Mouse (Mus musculus) midbrain, postnatal 0 days (tissue): ENCODE measurements around the gene Car10. TPM values are rescaled to one million over a fixed set of nuclear protein-coding genes. Genes with fewer than 3 reads are reported as not detected.

Experiments used
- ATAC-seq: fragments of 200-750 bp; cut with Nextera tagmentation; 2 replicates; pipeline ENCODE4 v1.8.0; 2017; ENCODE audit warnings: moderate number of reproducible peaks, mild to moderate bottlenecking, moderate TSS enrichment, moderate library complexity; ENCODE audit not compliant: low FRiP score
- DNase-seq: peaks from one replicate; pipeline ENCODE4 v3.0.0-alpha.2; 2015; ENCODE audit warnings: low spot score
- H3K27ac ChIP-seq: fragments of 300-500 bp; sonication (generic); 2 replicates; pipeline ENCODE4 v1.5.1; 2014; ENCODE audit warnings: low read depth, mild to moderate bottlenecking, low read length, mixed read lengths
- H3K27me3 ChIP-seq: fragments of 300-500 bp; sonication (generic); 2 replicates; pipeline ENCODE4 v1.6.1; 2014; ENCODE audit warnings: low read length, control low read depth, mixed read lengths; ENCODE audit not compliant: insufficient read depth
- H3K36me3 ChIP-seq: fragments of 300-500 bp; sonication (generic); 2 replicates; pipeline ENCODE4 v1.6.1; 2014; ENCODE audit warnings: low read length, control low read depth, mixed read lengths; ENCODE audit not compliant: insufficient read depth
- H3K4me1 ChIP-seq: fragments of 300-500 bp; sonication (generic); 2 replicates; pipeline ENCODE4 v1.6.1; 2014; ENCODE audit warnings: mild to moderate bottlenecking, control low read depth, antibody characterized with exemption, low read length, mixed read lengths; ENCODE audit not compliant: insufficient read depth
- H3K4me2 ChIP-seq: fragments of 300-500 bp; sonication (generic); 2 replicates; pipeline ENCODE4 v1.6.1; 2014; ENCODE audit warnings: low read depth, mild to moderate bottlenecking, low read length, mixed read lengths; ENCODE audit not compliant: poor library complexity, severe bottlenecking
- H3K4me3 ChIP-seq: fragments of 300-500 bp; sonication (generic); 2 replicates; pipeline ENCODE4 v1.5.1; 2014; ENCODE audit warnings: low read depth, mild to moderate bottlenecking, low read length, moderate library complexity
- H3K9ac ChIP-seq: fragments of 300-500 bp; sonication (generic); replicated peaks from 2 replicates; pipeline ENCODE4 v1.6.1; 2014; ENCODE audit warnings: mild to moderate bottlenecking, low read length, moderate library complexity, mixed read lengths; ENCODE audit not compliant: poor library complexity, severe bottlenecking
- H3K9me3 ChIP-seq: fragments of 300-500 bp; sonication (generic); 2 replicates; pipeline ENCODE4 v1.6.1; 2016; ENCODE audit warnings: low read length, control low read depth
- CTCF ChIP-seq: IDR thresholded peaks from 2 replicates; pipeline ENCODE4 v1.5.1; 2016; ENCODE audit warnings: antibody characterized with exemption, mild to moderate bottlenecking
- WGBS: fragments of 180-500 bp; shearing (Covaris S2); extraction: QIAGEN DNeasy Blood & Tissue Kit; methylation state at CpG from one replicate; pipeline ENCODE4 v1.1.7; 2014; 5-methylcytosine and 5-hydroxymethylcytosine counted together
- polyA plus RNA-seq: library from polyadenylated mRNA; unstranded; fragments of >200 nt; fragmentation: Nextera tagmentation; extraction: Ambion mirVana; gene quantifications from 2 replicates; pipeline ENCODE4 v1.2.1, GENCODE M21; 2015
- total RNA-seq: library from RNA; depleted of rRNA; stranded (reverse); fragments of >200 nt; gene quantifications from 2 replicates; pipeline ENCODE4 v1.2.3, GENCODE M21; 2014

Gene Car10
- total and polyA plus RNA-seq, 2 experiments from 2014 or later, result 62.8 to 69.6 TPM

GRCm38 (mm10) chr11:93500442-93500841 lies 402.6 kb downstream of the Car10 start:
- TF ChIP-seq CTCF, result no peak

GRCm38 (mm10) chr11:93501671-93502070 lies 403.8 kb downstream of the Car10 start:
- TF ChIP-seq CTCF, result no peak
- Histone ChIP-seq H3K27me3 (no peaks in the 10 kb centered on the region), H3K27ac (no peak overlapping the region), H3K4me2 (no peak overlapping the region), H3K9me3 (no peaks in the 10 kb centered on the region), H3K9ac (no peak overlapping the region), H3K4me3 (no peak overlapping the region), H3K4me1 (no peaks in the 10 kb centered on the region), H3K36me3 (no peaks in the 10 kb centered on the region)
- no peak for ATAC-seq
- DNase-seq, result no peak
- WGBS, result 72% methylated on average over 5 of the region's 5 CpGs

More at GRCm38 (mm10) chr11:93500442-93500841, 402.6 kb downstream of the Car10 start:
- DNase-seq (no peak), ATAC-seq (no peak)
- Histone ChIP-seq H3K9ac (no peak overlapping the region), H3K27me3 (no peaks in the 10 kb centered on the region), H3K4me1 (no peaks in the 10 kb centered on the region), H3K4me2 (no peak overlapping the region), H3K4me3 (no peak overlapping the region), H3K9me3 (no peaks in the 10 kb centered on the region), H3K27ac (no peak overlapping the region), H3K36me3 (no peaks in the 10 kb centered on the region)
- 33% methylated on average over 4 of the region's 4 CpGs for WGBS

GRCm38 (mm10) chr11:93502864-93503263 lies 405.0 kb downstream of the Car10 start:
- Histone ChIP-seq H3K36me3 (no peaks in the 10 kb centered on the region), H3K9ac (no peak overlapping the region), H3K4me3 (no peak overlapping the region), H3K9me3 (no peaks in the 10 kb centered on the region), H3K4me1 (no peaks in the 10 kb centered on the region), H3K27me3 (no peaks in the 10 kb centered on the region), H3K27ac (no peak overlapping the region), H3K4me2 (no peak overlapping the region)
- TF ChIP-seq CTCF, result no peak
- DNase-seq, result no peak
- ATAC-seq, result no peak
- WGBS, result 83% methylated on average over 3 of the region's 3 CpGs

- TF ChIP-seq CTCF, result peak; percentile 38
- H3K4me3 ChIP-seq, result no peak overlapping the region
- no peak overlapping the region for H3K9ac ChIP-seq
- no peak for ATAC-seq
- no peaks in the 10 kb centered on the region for H3K4me1 ChIP-seq
- no peak overlapping the region for H3K4me2 ChIP-seq
- DNase-seq, result no peak
- WGBS, result 37% methylated on average over 2 of the region's 2 CpGs
- H3K36me3 ChIP-seq, result no peaks in the 10 kb centered on the region
- H3K27ac ChIP-seq, result no peak overlapping the region
- H3K27me3 ChIP-seq, result no peaks in the 10 kb centered on the region
- H3K9me3 ChIP-seq, result no peaks in the 10 kb centered on the region
Measured at GRCm38 (mm10) chr11:93503469-93503868, 405.6 kb downstream of the Car10 start.

DNA sequence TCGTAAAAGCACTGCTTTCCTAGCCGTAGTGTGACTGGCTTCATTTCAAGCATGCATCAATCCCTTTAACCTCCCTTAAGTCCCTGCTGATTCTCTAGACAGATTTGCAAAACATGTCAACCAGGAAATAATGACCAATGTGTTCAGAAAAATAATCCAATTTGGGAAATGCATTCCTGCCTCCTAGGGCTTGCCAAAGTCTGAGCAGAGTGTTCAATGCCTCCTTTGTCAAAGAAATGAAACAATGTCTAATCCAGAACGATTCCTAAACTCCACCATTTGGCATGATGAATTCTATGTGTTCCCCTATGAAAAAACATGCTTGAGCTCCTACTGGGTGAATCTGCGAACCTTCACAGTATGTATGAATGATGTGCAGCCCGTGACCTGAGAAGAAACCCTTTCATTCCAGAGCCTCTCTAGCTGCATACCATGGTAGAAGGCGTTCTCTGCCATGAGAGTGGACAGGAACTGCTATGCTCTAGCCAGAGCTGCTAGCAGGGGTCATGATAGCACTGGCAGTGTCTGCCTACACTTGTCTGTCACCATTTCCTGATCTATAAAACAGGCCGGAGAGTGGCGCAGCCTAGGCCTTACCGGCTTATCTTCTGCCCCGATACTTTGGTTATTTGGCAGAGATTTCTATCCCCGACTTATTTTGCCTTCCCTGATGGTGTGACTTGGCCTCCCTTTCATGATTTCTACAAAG lies 411.9 kb downstream of the Car10 start:
- DNase-seq (no peak), ATAC-seq (no peak)
- Histone ChIP-seq H3K4me2 (no peak overlapping the region), H3K27ac (no peak overlapping the region), H3K4me3 (no peak overlapping the region), H3K9ac (no peak overlapping the region), H3K9me3 (no peaks in the 10 kb centered on the region), H3K4me1 (no peaks in the 10 kb centered on the region), H3K27me3 (no peaks in the 10 kb centered on the region), H3K36me3 (no peaks in the 10 kb centered on the region)
- TF ChIP-seq CTCF, result no peak
- WGBS, result 51% methylated on average over 11 of the region's 11 CpGs

DNA sequence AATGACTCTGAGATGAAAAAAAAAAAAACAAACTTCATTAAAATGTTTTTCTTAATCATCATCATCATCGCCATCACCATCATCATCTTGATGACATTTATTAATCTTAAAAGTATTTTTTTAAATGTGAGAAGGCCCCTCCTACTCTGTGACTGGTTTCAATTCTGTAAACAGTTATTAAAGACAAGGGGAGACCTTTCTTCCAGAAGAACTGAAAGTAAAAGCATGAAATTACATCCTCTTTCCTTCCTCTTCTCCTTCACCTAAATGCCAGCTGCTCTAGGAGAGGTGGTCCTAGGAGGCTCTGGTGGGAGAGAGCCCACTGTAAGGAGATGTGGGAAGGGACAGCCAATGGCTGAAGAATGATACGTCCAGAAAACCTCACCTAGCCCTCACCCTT lies 415.0 kb downstream of the Car10 start:
- Histone ChIP-seq H3K27me3 (no peaks in the 10 kb centered on the region), H3K4me2 (no peak overlapping the region), H3K4me3 (no peak overlapping the region), H3K9ac (no peak overlapping the region), H3K9me3 (no peaks in the 10 kb centered on the region), H3K36me3 (no peaks in the 10 kb centered on the region), H3K4me1 (no peaks in the 10 kb centered on the region), H3K27ac (no peak overlapping the region)
- no peak for TF ChIP-seq CTCF
- no peak for DNase-seq
- 81% methylated on average over 2 of the region's 2 CpGs for WGBS
- ATAC-seq, result no peak
